Mouse (Mus musculus) forebrain, embryonic 12.5 days (tissue): ENCODE results near the gene Pdzk1ip1. TPM values are rescaled to one million over a fixed set of nuclear protein-coding genes. Genes with fewer than 3 reads are reported as not detected.

ENCODE experiments used
- ATAC-seq: fragments of 200-750 bp; cut with Nextera tagmentation; 2 replicates; pipeline ENCODE4 v1.8.0; 2017; ENCODE audit warnings: moderate TSS enrichment; ENCODE audit not compliant: low FRiP score
- H3K27ac ChIP-seq: fragments of 300-500 bp; sonication (generic); 2 replicates; pipeline ENCODE4 v1.5.1; 2016; ENCODE audit warnings: mild to moderate bottlenecking
- H3K27me3 ChIP-seq: fragments of 300-500 bp; sonication (generic); 2 replicates; pipeline ENCODE4 v1.6.1; 2016; ENCODE audit warnings: mild to moderate bottlenecking
- H3K36me3 ChIP-seq: fragments of 300-500 bp; sonication (generic); replicated peaks from 2 replicates; pipeline ENCODE4 v1.6.1; 2016; ENCODE audit warnings: mild to moderate bottlenecking
- H3K4me1 ChIP-seq: fragments of 300-500 bp; sonication (generic); 2 replicates; pipeline ENCODE4 v1.6.1; 2016
- H3K4me2 ChIP-seq: fragments of 300-500 bp; sonication (generic); 2 replicates; pipeline ENCODE4 v1.6.1; 2016; ENCODE audit warnings: mild to moderate bottlenecking, moderate library complexity
- H3K4me3 ChIP-seq: fragments of 300-500 bp; sonication (generic); replicated peaks from 2 replicates; pipeline ENCODE4 v1.5.1; 2016; ENCODE audit warnings: mild to moderate bottlenecking
- H3K9ac ChIP-seq: fragments of 300-500 bp; sonication (generic); 2 replicates; pipeline ENCODE4 v1.6.1; 2016; ENCODE audit warnings: mild to moderate bottlenecking
- H3K9me3 ChIP-seq: fragments of 300-500 bp; sonication (generic); 2 replicates; pipeline ENCODE4 v1.6.1; 2016
- WGBS: fragments of 180-500 bp; shearing (Covaris S2); methylation state at CpG from one replicate; pipeline ENCODE4 v1.1.7; 2016; 5-methylcytosine and 5-hydroxymethylcytosine counted together
- polyA plus RNA-seq: library from polyadenylated mRNA; unstranded; fragments of >200 nt; fragmentation: Nextera tagmentation; extraction: Ambion mirVana; gene quantifications from 2 replicates; pipeline ENCODE4 v1.2.1, GENCODE M21; 2016

Pdzk1ip1 gene
- polyA plus RNA-seq, 1 experiment from 2014 or later: 9.7 TPM

DNA sequence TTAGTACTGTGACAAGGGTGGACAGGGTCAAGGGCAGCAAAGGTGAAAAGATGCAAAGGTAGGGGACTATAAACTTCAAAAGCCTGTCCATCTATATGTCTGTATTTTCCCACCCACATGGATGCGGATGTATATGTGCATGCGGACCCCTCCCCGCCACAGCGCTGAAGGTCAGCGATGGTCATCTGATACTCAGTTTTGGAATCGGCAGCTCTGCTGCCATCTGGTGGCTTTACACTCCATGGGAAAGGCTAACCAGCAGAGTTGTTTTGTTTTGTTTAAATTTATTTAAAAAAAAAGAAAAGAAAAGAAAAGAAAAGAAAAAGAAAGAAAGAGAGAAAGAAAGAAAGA, 8.6 kb downstream of the Pdzk1ip1 start:
- H3K27ac ChIP-seq: no peak overlapping the region
- peaks cover 69% of the 10 kb centered on the region for H3K27me3 ChIP-seq
- H3K4me2 ChIP-seq: peak overlapping the region; percentile 13; the same call in 1 of the 2 replicates
- no peaks in the 10 kb centered on the region for H3K9me3 ChIP-seq
- WGBS: 1% methylated on average over 6 of the region's 6 CpGs
- no peak overlapping the region for H3K4me3 ChIP-seq
- no peaks in the 10 kb centered on the region for H3K36me3 ChIP-seq
- 0 out of 2 replicates have a peak, but pooled peaks have one; percentile 24 for ATAC-seq
- peaks cover 18% of the 10 kb centered on the region for H3K4me1 ChIP-seq
- H3K9ac ChIP-seq: no peak overlapping the region

DNA sequence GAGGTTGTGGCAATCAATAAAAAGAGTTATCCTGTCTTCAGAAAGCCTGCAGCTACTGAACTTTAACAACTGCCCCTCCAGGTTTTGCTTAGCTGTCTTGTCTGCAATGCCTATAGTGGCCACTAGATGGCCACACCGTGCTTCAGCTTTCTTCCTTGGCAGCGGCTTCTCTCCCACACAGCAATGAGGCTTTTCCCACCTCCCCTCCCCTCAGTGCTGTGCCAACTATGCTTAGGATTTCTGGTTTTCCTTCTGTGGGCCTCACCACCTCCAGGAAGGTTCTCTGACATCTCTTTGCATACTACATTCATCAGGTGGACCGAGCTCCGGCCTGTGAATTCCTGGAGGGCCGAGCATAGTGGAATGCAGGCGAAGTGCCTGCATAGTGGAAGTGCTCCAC, 13.2 kb downstream of the Pdzk1ip1 start:
- Histone ChIP-seq H3K4me3 (no peak overlapping the region), H3K9ac (no peak overlapping the region), H3K36me3 (no peaks in the 10 kb centered on the region), H3K27me3 (peaks cover 24% of the 10 kb centered on the region), H3K9me3 (no peaks in the 10 kb centered on the region), H3K27ac (no peak overlapping the region), H3K4me1 (peaks cover 4% of the 10 kb centered on the region; the same call in 1 of the 2 replicates), H3K4me2 (no peak overlapping the region)
- peak; percentile 69; the same call in 1 of the 2 replicates for ATAC-seq
- 45% methylated on average over 6 of the region's 6 CpGs for WGBS

DNA sequence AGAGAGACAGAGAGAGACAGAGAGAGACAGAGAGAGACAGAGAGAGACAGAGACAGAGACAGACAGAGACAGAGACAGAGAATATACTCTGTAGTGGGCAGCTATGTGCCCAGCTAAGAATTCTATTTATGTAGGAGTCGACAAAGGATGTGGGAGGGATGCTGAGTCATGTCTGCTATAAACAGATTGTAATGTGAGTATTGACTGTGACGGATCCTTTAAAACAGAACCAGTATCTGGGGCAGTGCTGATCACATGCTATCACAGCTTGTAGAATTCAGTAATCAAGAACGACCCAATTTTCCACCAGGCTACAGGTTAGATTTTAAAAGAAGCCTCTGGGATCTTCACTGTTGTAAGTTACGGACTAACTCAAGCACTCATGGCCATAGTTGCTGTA, 15.0 kb downstream of the Pdzk1ip1 start:
- H3K4me3 ChIP-seq: no peak overlapping the region
- H3K9ac ChIP-seq: no peak overlapping the region
- H3K4me2 ChIP-seq: no peak overlapping the region
- WGBS: 73% methylated on average over 4 of the region's 4 CpGs
- no peak overlapping the region for H3K27ac ChIP-seq
- H3K36me3 ChIP-seq: no peaks in the 10 kb centered on the region
- H3K27me3 ChIP-seq: peaks cover 9% of the 10 kb centered on the region
- H3K4me1 ChIP-seq: no peaks in the 10 kb centered on the region
- ATAC-seq: no peak
- no peaks in the 10 kb centered on the region for H3K9me3 ChIP-seq

DNA sequence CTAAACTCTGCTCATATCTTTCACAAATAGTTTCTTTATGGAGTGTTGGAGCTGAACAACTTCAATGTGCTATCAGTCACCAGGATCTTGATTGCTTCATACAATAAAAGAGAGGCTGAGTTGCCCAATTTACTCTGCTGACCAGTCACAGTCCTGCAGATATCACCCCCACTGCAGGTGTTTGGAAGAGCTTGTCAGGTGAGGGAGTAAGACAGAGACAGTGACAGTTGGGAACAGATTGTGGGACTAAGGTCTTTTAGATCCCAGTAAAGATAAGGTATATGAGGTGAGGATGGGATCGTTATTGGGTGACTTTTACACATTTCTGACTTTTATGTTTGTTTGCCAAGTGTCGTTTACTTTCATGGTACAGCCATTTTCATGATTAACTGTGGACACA, 22.7 kb downstream of the Pdzk1ip1 start:
- H3K27me3 ChIP-seq: no peaks in the 10 kb centered on the region
- H3K4me3 ChIP-seq: no peak overlapping the region
- H3K9ac ChIP-seq: no peak overlapping the region
- H3K27ac ChIP-seq: no peak overlapping the region
- no peak for ATAC-seq
- H3K4me2 ChIP-seq: no peak overlapping the region
- no peaks in the 10 kb centered on the region for H3K9me3 ChIP-seq
- H3K36me3 ChIP-seq: no peaks in the 10 kb centered on the region
- no peaks in the 10 kb centered on the region for H3K4me1 ChIP-seq
- 85% methylated on average over 2 of the region's 2 CpGs for WGBS

DNA sequence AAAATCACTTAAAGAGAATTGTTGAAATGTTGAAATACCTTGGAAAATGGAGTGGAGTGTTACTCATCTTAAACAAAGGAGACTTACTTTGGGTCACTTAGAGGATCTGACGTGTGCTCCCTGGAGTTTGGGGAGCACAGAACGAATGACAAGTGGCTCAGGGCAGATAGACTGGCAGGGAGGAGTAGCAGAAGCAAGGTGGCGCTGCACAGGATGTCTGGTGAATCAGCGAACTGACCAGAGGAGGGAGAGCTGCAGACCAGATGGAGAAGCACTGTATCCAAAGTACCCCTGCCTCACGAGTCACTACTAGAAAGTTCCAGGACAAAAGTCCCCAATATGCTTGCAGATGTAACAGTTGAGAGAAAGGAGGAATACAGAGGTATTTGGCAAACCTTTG, 24.8 kb downstream of the Pdzk1ip1 start:
- no peak overlapping the region for H3K4me3 ChIP-seq
- H3K4me2 ChIP-seq: no peak overlapping the region
- H3K36me3 ChIP-seq: no peaks in the 10 kb centered on the region
- H3K9me3 ChIP-seq: no peaks in the 10 kb centered on the region
- H3K27me3 ChIP-seq: no peaks in the 10 kb centered on the region
- 23% methylated on average over 5 of the region's 5 CpGs for WGBS
- H3K9ac ChIP-seq: no peak overlapping the region
- no peak overlapping the region for H3K27ac ChIP-seq
- no peaks in the 10 kb centered on the region for H3K4me1 ChIP-seq
- no peak for ATAC-seq

DNA sequence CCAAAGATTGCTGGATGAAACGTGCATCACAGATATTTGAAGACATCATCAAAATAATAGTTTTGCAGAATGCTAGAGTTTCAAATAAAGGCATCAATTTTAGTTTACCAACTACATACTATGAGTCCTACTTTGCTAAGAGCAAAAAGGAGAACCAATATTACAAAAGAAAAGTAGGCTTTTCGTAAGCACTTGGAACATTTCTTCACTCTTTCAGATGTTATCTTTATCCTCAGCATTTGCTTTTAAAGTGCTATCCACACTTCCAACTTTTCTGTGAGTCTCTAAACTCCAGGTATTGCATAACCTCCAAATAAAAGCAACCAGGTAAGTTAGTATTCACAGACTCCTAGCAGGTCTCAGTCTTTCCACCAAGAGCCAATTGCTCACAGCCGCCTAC, 31.1 kb downstream of the Pdzk1ip1 start:
- Histone ChIP-seq H3K4me1 (no peaks in the 10 kb centered on the region), H3K4me3 (no peak overlapping the region), H3K36me3 (no peaks in the 10 kb centered on the region), H3K4me2 (no peak overlapping the region), H3K9me3 (no peaks in the 10 kb centered on the region), H3K27me3 (no peaks in the 10 kb centered on the region), H3K9ac (no peak overlapping the region), H3K27ac (no peak overlapping the region)
- no peak for ATAC-seq
- 86% methylated on average over 3 of the region's 3 CpGs for WGBS

DNA sequence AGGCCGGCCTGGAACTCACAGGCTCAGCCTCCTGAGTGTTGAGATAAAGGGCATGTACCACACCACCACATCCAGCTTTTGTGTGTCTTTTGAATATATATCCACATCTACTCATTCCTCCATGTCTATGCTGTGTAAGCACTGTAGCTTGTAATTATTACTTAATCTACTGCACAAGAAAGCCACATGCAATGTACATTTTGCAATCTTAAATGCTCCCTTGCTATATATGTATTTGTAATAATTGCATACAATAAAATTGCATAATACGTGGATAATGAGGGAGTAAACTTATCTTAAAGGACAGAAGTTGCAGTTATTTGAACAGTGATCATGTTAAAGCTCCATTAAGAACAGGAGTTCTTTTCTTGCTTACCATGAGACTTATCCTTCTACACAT, 32.7 kb downstream of the Pdzk1ip1 start:
- Histone ChIP-seq H3K4me1 (no peaks in the 10 kb centered on the region), H3K4me3 (no peak overlapping the region), H3K9ac (no peak overlapping the region), H3K27me3 (no peaks in the 10 kb centered on the region), H3K27ac (no peak overlapping the region), H3K9me3 (no peaks in the 10 kb centered on the region), H3K4me2 (no peak overlapping the region), H3K36me3 (no peaks in the 10 kb centered on the region)
- 79% methylated on average over 2 of the region's 2 CpGs for WGBS
- ATAC-seq: no peak

DNA sequence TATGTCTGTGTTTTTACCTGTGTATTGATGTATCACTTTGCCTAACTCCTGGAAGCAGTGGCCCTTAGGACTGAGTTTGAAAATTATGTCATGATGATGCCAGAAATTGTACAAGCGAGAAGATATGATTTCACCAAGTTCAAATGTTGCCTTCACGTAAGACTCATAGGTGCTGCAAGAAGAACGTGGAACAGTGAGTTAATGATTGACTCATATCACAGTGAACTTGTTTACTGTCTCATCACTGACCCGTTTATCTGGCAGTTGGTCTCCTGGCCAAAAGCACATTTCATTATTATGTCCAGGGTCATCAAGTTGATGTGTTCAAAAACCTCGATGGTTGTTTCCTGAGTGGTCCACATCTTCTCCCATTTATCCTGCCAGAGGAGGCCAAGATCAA, 33.1 kb downstream of the Pdzk1ip1 start:
- no peak overlapping the region for H3K9ac ChIP-seq
- ATAC-seq: no peak
- WGBS: 87% methylated on average over 5 of the region's 5 CpGs
- no peak overlapping the region for H3K4me2 ChIP-seq
- no peaks in the 10 kb centered on the region for H3K27me3 ChIP-seq
- no peak overlapping the region for H3K27ac ChIP-seq
- H3K4me1 ChIP-seq: no peaks in the 10 kb centered on the region
- H3K36me3 ChIP-seq: no peaks in the 10 kb centered on the region
- H3K9me3 ChIP-seq: no peaks in the 10 kb centered on the region
- H3K4me3 ChIP-seq: no peak overlapping the region

DNA sequence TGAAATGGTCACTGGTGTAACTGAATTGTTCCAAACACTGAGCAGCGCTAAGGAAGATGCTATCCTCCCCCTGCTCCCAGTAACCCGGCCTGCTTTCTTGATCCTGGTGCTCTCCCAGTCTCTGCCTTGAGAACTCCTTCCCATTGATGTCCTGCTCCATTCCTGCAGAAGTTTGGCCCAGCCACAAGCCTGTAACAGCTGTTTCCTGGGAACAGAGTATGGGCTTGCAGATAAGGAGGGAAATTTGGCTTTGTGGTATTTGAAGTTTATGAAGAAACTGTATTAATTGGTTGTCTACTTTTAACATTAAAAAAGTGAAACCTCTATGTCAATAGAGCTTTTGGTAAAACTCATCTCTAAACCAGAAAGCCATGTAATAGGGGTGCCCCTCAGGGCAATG, 35.0 kb downstream of the Pdzk1ip1 start:
- no peaks in the 10 kb centered on the region for H3K4me1 ChIP-seq
- no peak for ATAC-seq
- WGBS: 55% methylated on average over 2 of the region's 2 CpGs
- H3K27ac ChIP-seq: no peak overlapping the region
- H3K9ac ChIP-seq: no peak overlapping the region
- no peak overlapping the region for H3K4me3 ChIP-seq
- H3K27me3 ChIP-seq: no peaks in the 10 kb centered on the region
- H3K36me3 ChIP-seq: no peaks in the 10 kb centered on the region
- H3K4me2 ChIP-seq: no peak overlapping the region
- no peaks in the 10 kb centered on the region for H3K9me3 ChIP-seq

DNA sequence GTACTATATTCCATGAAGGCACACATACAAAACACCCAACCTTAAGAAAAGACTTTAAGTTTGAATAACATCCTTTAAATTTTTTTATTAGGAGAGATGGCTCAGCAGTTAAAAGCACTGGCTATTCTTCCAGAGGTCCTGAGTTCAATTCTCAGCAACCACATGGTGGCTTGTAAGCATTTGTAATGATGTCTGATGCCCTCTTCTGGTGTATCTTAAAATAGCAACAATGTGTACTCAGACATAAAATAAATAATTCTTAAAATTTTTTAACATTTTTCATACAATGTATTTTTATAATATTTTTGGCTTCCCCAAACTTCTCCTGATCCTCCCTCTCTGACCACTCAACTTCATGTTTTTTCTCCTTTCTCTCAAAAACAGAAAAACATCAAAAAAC, 36.2 kb downstream of the Pdzk1ip1 start:
- Histone ChIP-seq H3K9me3 (no peaks in the 10 kb centered on the region), H3K4me1 (no peaks in the 10 kb centered on the region), H3K4me2 (no peak overlapping the region), H3K4me3 (no peak overlapping the region), H3K9ac (no peak overlapping the region), H3K27ac (no peak overlapping the region), H3K27me3 (no peaks in the 10 kb centered on the region), H3K36me3 (no peaks in the 10 kb centered on the region)
- no peak for ATAC-seq

DNA sequence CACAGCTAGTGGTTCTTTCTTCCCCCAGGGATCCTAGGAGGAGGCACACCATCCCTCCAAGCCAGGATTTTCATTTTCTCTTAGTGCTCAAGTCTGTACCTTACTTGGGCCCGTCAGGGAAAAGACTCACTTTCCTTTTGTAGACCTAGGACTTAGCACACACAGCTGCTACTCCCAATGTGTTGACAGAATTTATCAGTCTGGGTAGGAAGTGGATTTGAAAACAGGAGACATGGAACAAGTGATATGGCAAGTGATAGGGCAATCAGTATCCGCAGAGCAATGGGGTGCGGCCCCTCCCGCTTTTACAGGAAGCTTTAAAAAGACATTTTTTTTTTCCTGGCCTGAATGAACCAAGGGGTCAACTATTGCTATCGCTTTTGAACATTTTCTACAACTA, 44.6 kb downstream of the Pdzk1ip1 start:
- no peak for ATAC-seq
- peaks cover 11% of the 10 kb centered on the region for H3K4me1 ChIP-seq
- WGBS: 5% methylated on average over 5 of the region's 5 CpGs
- H3K4me3 ChIP-seq: peak overlapping the region; percentile 48
- peaks cover 23% of the 10 kb centered on the region for H3K27me3 ChIP-seq
- no peaks in the 10 kb centered on the region for H3K36me3 ChIP-seq
- H3K9ac ChIP-seq: no peak overlapping the region
- H3K27ac ChIP-seq: no peak overlapping the region
- H3K4me2 ChIP-seq: peak overlapping the region; percentile 82
- H3K9me3 ChIP-seq: no peaks in the 10 kb centered on the region

DNA sequence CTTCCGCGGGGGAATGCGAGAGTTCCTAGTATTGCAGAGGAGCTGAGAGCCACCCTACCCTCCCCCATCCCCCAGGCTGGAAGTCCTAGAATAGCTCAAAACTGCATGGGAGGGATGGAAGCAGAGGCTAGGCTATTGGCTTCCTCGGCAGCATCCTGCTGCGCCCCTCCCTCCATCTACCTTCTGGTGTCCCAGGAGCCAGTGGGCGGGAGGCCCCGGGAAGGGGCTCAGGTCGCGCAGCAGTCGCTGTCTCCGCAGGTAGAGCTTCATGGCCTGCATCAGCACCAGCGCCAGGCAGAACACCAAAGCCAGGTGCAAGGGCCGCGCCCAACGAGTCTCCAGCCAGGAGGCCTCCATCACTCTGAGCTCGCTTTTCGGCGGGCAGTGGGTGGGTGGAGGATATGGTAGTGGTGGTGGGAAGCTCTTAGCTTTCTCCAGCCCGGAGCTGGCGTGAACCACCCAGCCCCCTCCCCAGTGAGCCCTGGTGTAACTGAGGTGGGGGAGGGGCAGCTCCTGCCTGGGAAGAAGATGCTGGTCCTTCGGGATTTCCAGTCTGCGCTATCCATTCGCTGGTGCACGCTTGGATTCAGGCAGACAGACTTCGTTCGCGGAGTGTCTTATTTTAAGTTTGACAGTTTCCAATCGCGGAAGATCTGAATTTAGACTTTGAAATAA, 45.2 kb downstream of the Pdzk1ip1 start, which contains the start of gene Cyp4x1:
Cyp4x1 (minus strand) TSS at position 661 of the 675 bp plus-strand sequence.
- peaks cover 26% of the 10 kb centered on the region for H3K27me3 ChIP-seq
- no peak within 1 kb of the TSS for H3K27ac ChIP-seq
- H3K4me3 ChIP-seq: peak within 1 kb of the TSS; percentile 48
- peak within 1 kb of the TSS; percentile 61 for H3K9ac ChIP-seq
- H3K9me3 ChIP-seq: no peaks in the 10 kb centered on the region
- H3K4me2 ChIP-seq: peak within 1 kb of the TSS; percentile 82
- ATAC-seq: peak; percentile 86
- under 1% methylated on average over 29 of the region's 29 CpGs for WGBS
- peaks cover 11% of the 10 kb centered on the region for H3K4me1 ChIP-seq
- H3K36me3 ChIP-seq: no peaks in the 10 kb centered on the region

DNA sequence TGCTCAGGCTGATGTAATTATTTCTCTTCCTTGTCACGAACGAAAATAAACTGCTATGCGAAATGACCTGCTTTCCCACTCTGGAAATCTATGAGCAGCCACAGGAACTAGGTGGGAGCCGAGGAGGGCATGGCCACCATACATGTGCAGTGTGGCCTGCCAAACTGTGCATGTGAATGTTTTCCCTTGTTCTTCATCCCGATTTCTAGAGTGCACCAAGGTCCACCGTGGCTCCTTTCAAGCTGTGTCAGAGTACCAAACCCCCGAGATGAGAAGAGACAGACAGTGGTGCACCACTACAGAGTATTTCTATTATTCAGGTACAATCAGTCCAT, 45.8 kb downstream of the Pdzk1ip1 start:
- Histone ChIP-seq H3K4me1 (peaks cover 11% of the 10 kb centered on the region), H3K36me3 (no peaks in the 10 kb centered on the region), H3K9me3 (no peaks in the 10 kb centered on the region), H3K27ac (no peak overlapping the region), H3K27me3 (peaks cover 26% of the 10 kb centered on the region), H3K4me2 (peak overlapping the region; percentile 82), H3K9ac (peak overlapping the region; percentile 61; the same call in 1 of the 2 replicates), H3K4me3 (peak overlapping the region; percentile 48)
- ATAC-seq: no peak
- 16% methylated on average over 7 of the region's 7 CpGs for WGBS
